Mouse (Mus musculus) stomach, postnatal 0 days (tissue): Measurements from ENCODE around the gene Foxl2. TPM values are rescaled to one million over a fixed set of nuclear protein-coding genes. Genes with fewer than 3 reads are reported as not detected.

Experiments
- ATAC-seq: fragments of 200-750 bp; cut with Nextera tagmentation; 2 replicates; pipeline ENCODE4 v1.8.0; 2017; ENCODE audit not compliant: low FRiP score, low TSS enrichment
- DNase-seq: peaks from one replicate; pipeline ENCODE4 v3.0.0-alpha.2; 2016; ENCODE audit warnings: low spot score
- H3K27ac ChIP-seq: fragments of 300-500 bp; sonication (generic); replicated peaks from 2 replicates; pipeline ENCODE4 v1.5.1; 2014; ENCODE audit warnings: mild to moderate bottlenecking, control low read depth
- H3K27me3 ChIP-seq: fragments of 300-500 bp; sonication (generic); 2 replicates; pipeline ENCODE4 v1.6.1; 2014; ENCODE audit warnings: low read length; ENCODE audit not compliant: control insufficient read depth, insufficient read depth
- H3K36me3 ChIP-seq: fragments of 300-500 bp; sonication (generic); 2 replicates; pipeline ENCODE4 v1.6.1; 2014; ENCODE audit warnings: low read length, mixed read lengths; ENCODE audit not compliant: control insufficient read depth, insufficient read depth
- H3K4me1 ChIP-seq: fragments of 300-500 bp; sonication (generic); replicated peaks from 2 replicates; pipeline ENCODE4 v1.6.1; 2014; ENCODE audit warnings: antibody characterized with exemption; ENCODE audit not compliant: control insufficient read depth, insufficient read depth
- H3K4me2 ChIP-seq: fragments of 300-500 bp; sonication (generic); replicated peaks from 2 replicates; pipeline ENCODE4 v1.6.1; 2014; ENCODE audit warnings: low read depth, mild to moderate bottlenecking, control low read depth, moderate library complexity
- H3K4me3 ChIP-seq: fragments of 300-500 bp; sonication (generic); 2 replicates; pipeline ENCODE4 v1.5.1; 2014; ENCODE audit warnings: low read depth, low read length, control low read depth
- H3K9ac ChIP-seq: fragments of 300-500 bp; sonication (generic); 2 replicates; pipeline ENCODE4 v1.6.1; 2014; ENCODE audit warnings: mild to moderate bottlenecking, low read length, control low read depth, mixed read lengths
- H3K9me3 ChIP-seq: fragments of 300-500 bp; sonication (generic); 2 replicates; pipeline ENCODE4 v1.6.1; 2016; ENCODE audit warnings: low read length; ENCODE audit not compliant: control insufficient read depth
- CTCF ChIP-seq: IDR thresholded peaks from 2 replicates; pipeline ENCODE4 v1.5.1; 2016; ENCODE audit warnings: antibody characterized with exemption, low read depth, mild to moderate bottlenecking, moderate library complexity
- EP300 ChIP-seq: optimal IDR thresholded peaks from 2 replicates; pipeline ENCODE3; 2016; ENCODE audit warnings: antibody characterized with exemption
- WGBS: fragments of 180-500 bp; shearing (Covaris S2); extraction: QIAGEN DNeasy Blood & Tissue Kit; methylation state at CpG from one replicate; pipeline ENCODE4 v1.1.7; 2014; 5-methylcytosine and 5-hydroxymethylcytosine counted together
- polyA plus RNA-seq: library from polyadenylated mRNA; unstranded; fragments of >200 nt; fragmentation: Nextera tagmentation; extraction: Ambion mirVana; gene quantifications from 2 replicates; pipeline ENCODE4 v1.2.1, GENCODE M21; 2015

The Foxl2 gene
- polyA plus RNA-seq, 1 experiment from 2014 or later: not detected

- ATAC-seq (no peak), DNase-seq (no peak)
- no peak for TF ChIP-seq EP300
- TF ChIP-seq CTCF: no peak
- Histone ChIP-seq H3K27ac (no peak overlapping the region), H3K27me3 (peaks cover 48% of the 10 kb centered on the region), H3K9me3 (no peaks in the 10 kb centered on the region), H3K9ac (no peak overlapping the region), H3K4me2 (no peak overlapping the region), H3K4me1 (peaks cover 7% of the 10 kb centered on the region), H3K36me3 (no peaks in the 10 kb centered on the region), H3K4me3 (no peak overlapping the region)
- WGBS: 39% methylated on average over 3 of the region's 3 CpGs
These were observed 4.8 kb downstream of the Foxl2 start for GRCm38 (mm10) chr9:98959851-98960250.

- Histone ChIP-seq H3K4me1 (peaks cover 3% of the 10 kb centered on the region), H3K4me2 (no peak overlapping the region), H3K9ac (no peak overlapping the region), H3K4me3 (no peak overlapping the region), H3K27ac (no peak overlapping the region), H3K9me3 (no peaks in the 10 kb centered on the region), H3K36me3 (no peaks in the 10 kb centered on the region), H3K27me3 (peaks cover 48% of the 10 kb centered on the region)
- 30% methylated on average over 5 of the region's 5 CpGs for WGBS
- ATAC-seq (no peak), DNase-seq (no peak)
- peak; percentile 52 for TF ChIP-seq CTCF
- no peak for TF ChIP-seq EP300
These were observed 5.3 kb downstream of the Foxl2 start for GRCm38 (mm10) chr9:98960348-98960747.

GRCm38 (mm10) chr9:98961591-98962477, 6.7 kb downstream of the Foxl2 start:
- no peaks in the 10 kb centered on the region for H3K4me1 ChIP-seq
- DNase-seq (no peak), ATAC-seq (no peak)
- no peaks in the 10 kb centered on the region for H3K36me3 ChIP-seq
- TF ChIP-seq EP300 (no peak), CTCF (no peak)
- H3K9ac ChIP-seq: no peak overlapping the region
- H3K27me3 ChIP-seq: peaks cover 48% of the 10 kb centered on the region
- 7% methylated on average over 22 of the region's 22 CpGs for WGBS
- H3K27ac ChIP-seq: no peak overlapping the region
- H3K9me3 ChIP-seq: no peaks in the 10 kb centered on the region
- no peak overlapping the region for H3K4me3 ChIP-seq
- no peak overlapping the region for H3K4me2 ChIP-seq

GRCm38 (mm10) chr9:98962478-98963142, 7.5 kb downstream of the Foxl2 start:
- no peaks in the 10 kb centered on the region for H3K4me1 ChIP-seq
- peaks cover 44% of the 10 kb centered on the region for H3K27me3 ChIP-seq
- H3K4me2 ChIP-seq: no peak overlapping the region
- no peak overlapping the region for H3K27ac ChIP-seq
- no peaks in the 10 kb centered on the region for H3K36me3 ChIP-seq
- ATAC-seq: no peak
- no peak overlapping the region for H3K9ac ChIP-seq
- no peak overlapping the region for H3K4me3 ChIP-seq
- no peak for TF ChIP-seq EP300
- no peak for DNase-seq
- no peaks in the 10 kb centered on the region for H3K9me3 ChIP-seq
- 3% methylated on average over 20 of the region's 20 CpGs for WGBS

GRCm38 (mm10) chr9:98963661-98964060, 8.6 kb downstream of the Foxl2 start:
- Histone ChIP-seq H3K4me1 (no peaks in the 10 kb centered on the region), H3K9me3 (no peaks in the 10 kb centered on the region), H3K27ac (no peak overlapping the region), H3K27me3 (peaks cover 42% of the 10 kb centered on the region), H3K36me3 (no peaks in the 10 kb centered on the region), H3K4me3 (no peak overlapping the region), H3K4me2 (no peak overlapping the region), H3K9ac (no peak overlapping the region)
- ATAC-seq: no peak
- no peak for DNase-seq
- TF ChIP-seq CTCF: no peak
- no peak for TF ChIP-seq EP300
- WGBS: 11% methylated on average over 18 of the region's 18 CpGs

GRCm38 (mm10) chr9:98965084-98965483, 10.0 kb downstream of the Foxl2 start:
- DNase-seq (peak; percentile 52), ATAC-seq (no peak; the same call in 1 of the 2 replicates)
- Histone ChIP-seq H3K4me2 (no peak overlapping the region), H3K27ac (no peak overlapping the region), H3K4me3 (no peak overlapping the region), H3K27me3 (peaks cover 31% of the 10 kb centered on the region), H3K36me3 (no peaks in the 10 kb centered on the region), H3K9me3 (no peaks in the 10 kb centered on the region), H3K4me1 (no peaks in the 10 kb centered on the region), H3K9ac (no peak overlapping the region)
- no peak for TF ChIP-seq EP300
- TF ChIP-seq CTCF: peak; percentile 73
- WGBS: 1% methylated on average over 18 of the region's 18 CpGs
